Mouse (Mus musculus): ENCODE data around the gene Plce1.

DNA sequence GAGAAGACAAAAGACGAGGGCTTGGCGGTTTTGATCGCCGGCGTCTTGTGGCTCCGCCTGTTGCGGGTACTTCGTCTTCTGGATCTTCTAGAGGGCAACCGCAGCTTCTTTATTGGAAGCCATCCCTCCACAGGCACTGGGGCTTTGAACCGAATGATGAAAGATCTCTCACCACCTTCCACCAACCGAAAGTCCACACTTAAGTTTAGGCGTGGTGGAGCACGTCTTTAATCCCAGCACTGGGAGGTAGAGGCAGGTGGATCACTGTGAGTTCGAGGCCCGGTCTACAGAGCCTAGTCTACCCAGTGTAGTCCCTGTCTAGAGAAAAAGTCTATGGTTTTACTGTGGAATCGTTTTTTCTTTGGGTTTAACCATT lies 338.5 kb downstream of the Plce1 start:
- TF ChIP-seq POLR2A (IDR thresholded peaks at IDR 0.05; ENCODE audit: low read depth, low read length), result no peak
- TF ChIP-seq CTCF (conservative IDR thresholded peaks at IDR 0.05; ENCODE audit: insufficient read depth, insufficient read length, low read depth, low read length), result no peak

Data from kidney, adult 2 months (tissue).